Mouse (Mus musculus) heart, embryonic 13.5 days (tissue): ENCODE data around the gene Mef2c. TPM values are rescaled to one million over a fixed set of nuclear protein-coding genes. Genes with fewer than 3 reads are reported as not detected.

Source experiments
- ATAC-seq: fragments of 200-750 bp; cut with Nextera tagmentation; 2 replicates; pipeline ENCODE4 v1.8.0; 2017; ENCODE audit warnings: moderate TSS enrichment; ENCODE audit not compliant: insufficient number of reproducible peaks, low FRiP score, low TSS enrichment; ENCODE audit errors: extremely low read depth
- H3K27ac ChIP-seq: fragments of 300-500 bp; sonication (generic); replicated peaks from 2 replicates; pipeline ENCODE4 v1.5.1; 2015; ENCODE audit warnings: moderate library complexity, mild to moderate bottlenecking, inconsistent platforms
- H3K27me3 ChIP-seq: fragments of 300-500 bp; sonication (generic); replicated peaks from 2 replicates; pipeline ENCODE4 v1.6.1; 2015; ENCODE audit warnings: mild to moderate bottlenecking, inconsistent platforms
- H3K36me3 ChIP-seq: fragments of 300-500 bp; sonication (generic); 2 replicates; pipeline ENCODE4 v1.6.1; 2015; ENCODE audit warnings: mild to moderate bottlenecking, inconsistent platforms
- H3K4me1 ChIP-seq: fragments of 300-500 bp; sonication (generic); 2 replicates; pipeline ENCODE4 v1.6.1; 2015; ENCODE audit warnings: inconsistent platforms
- H3K4me2 ChIP-seq: fragments of 300-500 bp; sonication (generic); 2 replicates; pipeline ENCODE4 v1.6.1; 2015; ENCODE audit warnings: inconsistent platforms, mild to moderate bottlenecking, moderate library complexity
- H3K4me3 ChIP-seq: fragments of 300-500 bp; sonication (generic); 2 replicates; pipeline ENCODE4 v1.5.1; 2015; ENCODE audit warnings: moderate library complexity, mild to moderate bottlenecking, inconsistent platforms
- H3K9ac ChIP-seq: fragments of 300-500 bp; sonication (generic); 2 replicates; pipeline ENCODE4 v1.6.1; 2015; ENCODE audit warnings: inconsistent platforms, mild to moderate bottlenecking, moderate library complexity
- H3K9me3 ChIP-seq: fragments of 300-500 bp; sonication (generic); 2 replicates; pipeline ENCODE4 v1.6.1; 2016; ENCODE audit warnings: inconsistent platforms
- WGBS: fragments of 180-500 bp; shearing (Covaris S2); methylation state at CpG from one replicate; pipeline ENCODE4 v1.1.7; 2015; ENCODE audit warnings: mixed read lengths; 5-methylcytosine and 5-hydroxymethylcytosine counted together
- polyA plus RNA-seq: library from polyadenylated mRNA; unstranded; fragments of >200 nt; fragmentation: Nextera tagmentation; extraction: Ambion mirVana; gene quantifications from 2 replicates; pipeline ENCODE4 v1.2.1, GENCODE M21; 2015

The Mef2c gene
- polyA plus RNA-seq, 1 experiment from 2014 or later: 86.9 TPM

- Histone ChIP-seq H3K4me2 (no peak overlapping the region), H3K4me1 (0 out of 2 replicates have a peak, but pooled peaks cover 10% of the 10 kb centered on the region), H3K27me3 (no peaks in the 10 kb centered on the region), H3K4me3 (no peak overlapping the region), H3K27ac (no peak overlapping the region), H3K36me3 (peaks cover 19% of the 10 kb centered on the region), H3K9me3 (no peaks in the 10 kb centered on the region), H3K9ac (no peak overlapping the region)
- WGBS: 90% methylated on average over 3 of the region's 3 CpGs
- no peak for ATAC-seq
Observed at GRCm38 (mm10) chr13:83650807-83651206, 147.0 kb downstream of the Mef2c start.

- 62% methylated on average over 7 of the region's 7 CpGs for WGBS
- ATAC-seq: no peak
- no peak overlapping the region for H3K9ac ChIP-seq
- H3K4me2 ChIP-seq: no peak overlapping the region
- no peaks in the 10 kb centered on the region for H3K9me3 ChIP-seq
- H3K4me3 ChIP-seq: no peak overlapping the region
- peaks cover 14% of the 10 kb centered on the region for H3K36me3 ChIP-seq
- 0 out of 2 replicates have a peak, but pooled peaks cover 10% of the 10 kb centered on the region for H3K4me1 ChIP-seq
- H3K27me3 ChIP-seq: no peaks in the 10 kb centered on the region
- H3K27ac ChIP-seq: no peak overlapping the region
Observed at GRCm38 (mm10) chr13:83651941-83652548, 148.2 kb downstream of the Mef2c start.

- Histone ChIP-seq H3K4me3 (no peak overlapping the region), H3K9ac (no peak overlapping the region), H3K4me1 (0 out of 2 replicates have a peak, but pooled peaks cover 10% of the 10 kb centered on the region), H3K36me3 (peaks cover 19% of the 10 kb centered on the region), H3K27me3 (no peaks in the 10 kb centered on the region), H3K27ac (no peak overlapping the region), H3K9me3 (no peaks in the 10 kb centered on the region), H3K4me2 (no peak overlapping the region)
- ATAC-seq: no peak
- WGBS: 63% methylated on average over 8 of the region's 8 CpGs
Observed at GRCm38 (mm10) chr13:83652560-83652959, 148.7 kb downstream of the Mef2c start.

GRCm38 (mm10) chr13:83654889-83655769, 151.3 kb downstream of the Mef2c start:
- ATAC-seq: no peak
- no peaks in the 10 kb centered on the region for H3K9me3 ChIP-seq
- H3K4me1 ChIP-seq: 0 out of 2 replicates have a peak, but pooled peaks cover 10% of the 10 kb centered on the region
- H3K36me3 ChIP-seq: peaks cover 36% of the 10 kb centered on the region
- no peak overlapping the region for H3K4me3 ChIP-seq
- H3K4me2 ChIP-seq: no peak overlapping the region
- H3K27me3 ChIP-seq: no peaks in the 10 kb centered on the region
- 49% methylated on average over 8 of the region's 8 CpGs for WGBS
- H3K27ac ChIP-seq: no peak overlapping the region
- H3K9ac ChIP-seq: no peak overlapping the region

- H3K9me3 ChIP-seq: no peaks in the 10 kb centered on the region
- H3K27me3 ChIP-seq: no peaks in the 10 kb centered on the region
- no peak for ATAC-seq
- no peak overlapping the region for H3K4me3 ChIP-seq
- H3K27ac ChIP-seq: no peak overlapping the region
- H3K4me2 ChIP-seq: no peak overlapping the region
- 85% methylated on average over 7 of the region's 7 CpGs for WGBS
- H3K36me3 ChIP-seq: peaks cover 39% of the 10 kb centered on the region
- 0 out of 2 replicates have a peak, but pooled peaks cover 10% of the 10 kb centered on the region for H3K4me1 ChIP-seq
- H3K9ac ChIP-seq: no peak overlapping the region
Observed at GRCm38 (mm10) chr13:83656094-83656493, 152.3 kb downstream of the Mef2c start.

GRCm38 (mm10) chr13:83656773-83657172, 152.9 kb downstream of the Mef2c start:
- H3K27me3 ChIP-seq: no peaks in the 10 kb centered on the region
- 69% methylated on average over 4 of the region's 4 CpGs for WGBS
- no peak overlapping the region for H3K4me2 ChIP-seq
- 0 out of 2 replicates have a peak, but pooled peaks cover 6% of the 10 kb centered on the region for H3K4me1 ChIP-seq
- H3K9ac ChIP-seq: no peak overlapping the region
- no peak overlapping the region for H3K4me3 ChIP-seq
- peaks cover 42% of the 10 kb centered on the region for H3K36me3 ChIP-seq
- H3K9me3 ChIP-seq: no peaks in the 10 kb centered on the region
- no peak for ATAC-seq
- H3K27ac ChIP-seq: no peak overlapping the region

GRCm38 (mm10) chr13:83660722-83661121, 156.9 kb downstream of the Mef2c start:
- WGBS: 70% methylated on average over 8 of the region's 8 CpGs
- no peaks in the 10 kb centered on the region for H3K9me3 ChIP-seq
- H3K36me3 ChIP-seq: peaks cover 59% of the 10 kb centered on the region
- H3K4me2 ChIP-seq: no peak overlapping the region
- no peak for ATAC-seq
- no peak overlapping the region for H3K9ac ChIP-seq
- no peaks in the 10 kb centered on the region for H3K4me1 ChIP-seq
- H3K27ac ChIP-seq: no peak overlapping the region
- no peak overlapping the region for H3K4me3 ChIP-seq
- H3K27me3 ChIP-seq: no peaks in the 10 kb centered on the region

- H3K9ac ChIP-seq: no peak overlapping the region
- H3K27ac ChIP-seq: no peak overlapping the region
- no peaks in the 10 kb centered on the region for H3K27me3 ChIP-seq
- peaks cover 57% of the 10 kb centered on the region for H3K36me3 ChIP-seq
- no peak for ATAC-seq
- no peak overlapping the region for H3K4me3 ChIP-seq
- H3K4me2 ChIP-seq: no peak overlapping the region
- WGBS: 69% methylated on average over 7 of the region's 7 CpGs
- no peaks in the 10 kb centered on the region for H3K9me3 ChIP-seq
- H3K4me1 ChIP-seq: no peaks in the 10 kb centered on the region
Observed at GRCm38 (mm10) chr13:83661166-83661565, 157.3 kb downstream of the Mef2c start.

- Histone ChIP-seq H3K27ac (no peak overlapping the region), H3K4me2 (no peak overlapping the region), H3K9ac (no peak overlapping the region), H3K4me3 (no peak overlapping the region), H3K27me3 (no peaks in the 10 kb centered on the region), H3K36me3 (peaks cover 60% of the 10 kb centered on the region), H3K9me3 (no peaks in the 10 kb centered on the region), H3K4me1 (no peaks in the 10 kb centered on the region)
- ATAC-seq: no peak
- 62% methylated on average over 14 of the region's 14 CpGs for WGBS
Observed at GRCm38 (mm10) chr13:83662089-83662551, 158.3 kb downstream of the Mef2c start.

GRCm38 (mm10) chr13:83666179-83666578, 162.3 kb downstream of the Mef2c start:
- H3K4me2 ChIP-seq: no peak overlapping the region
- no peak overlapping the region for H3K27ac ChIP-seq
- no peaks in the 10 kb centered on the region for H3K27me3 ChIP-seq
- no peak overlapping the region for H3K4me3 ChIP-seq
- H3K9me3 ChIP-seq: no peaks in the 10 kb centered on the region
- no peak for ATAC-seq
- H3K4me1 ChIP-seq: no peaks in the 10 kb centered on the region
- 85% methylated on average over 7 of the region's 7 CpGs for WGBS
- no peak overlapping the region for H3K9ac ChIP-seq
- H3K36me3 ChIP-seq: peaks cover 41% of the 10 kb centered on the region

GRCm38 (mm10) chr13:83667051-83667450, 163.2 kb downstream of the Mef2c start:
- H3K4me2 ChIP-seq: no peak overlapping the region
- 79% methylated on average over 3 of the region's 3 CpGs for WGBS
- no peaks in the 10 kb centered on the region for H3K9me3 ChIP-seq
- no peak overlapping the region for H3K9ac ChIP-seq
- H3K27ac ChIP-seq: no peak overlapping the region
- peaks cover 36% of the 10 kb centered on the region for H3K36me3 ChIP-seq
- no peak for ATAC-seq
- no peaks in the 10 kb centered on the region for H3K27me3 ChIP-seq
- H3K4me3 ChIP-seq: no peak overlapping the region
- no peaks in the 10 kb centered on the region for H3K4me1 ChIP-seq
